Mouse (Mus musculus): ENCODE measurements around the gene Eva1a. TPM values are rescaled to one million over a fixed set of nuclear protein-coding genes. Genes with fewer than 3 reads are reported as not detected.

Eva1a gene
- 10 to 100 TPM in 1 of 2 experiments, 1 to 10 TPM in 1; 7.4 to 11.4 TPM for total RNA-seq (2021)
- long read RNA-seq, experiment 1, transcript Eva1a-201 (3 exons, 1,773 nt): major isoform, 31 of 40 reads
- long read RNA-seq, experiment 1, partial matches to known transcripts: 4 of 40 reads
- long read RNA-seq, experiment 1, other reads (novel, unspliced or antisense): 3 of 40 reads
- long read RNA-seq, experiment 2, transcript Eva1a-201 (3 exons, 1,773 nt): major isoform, 6 of 8 reads
- long read RNA-seq, experiment 2, partial matches to known transcripts: 1 of 8 reads
- long read RNA-seq, experiment 2, other reads (novel, unspliced or antisense): 1 of 8 reads

- DNase-seq: no peak
These were observed at the start of gene Eva1a for GRCm38 (mm10) chr6:82040834-82041487. Eva1a (plus strand) TSS chr6:82041043.

DNA sequence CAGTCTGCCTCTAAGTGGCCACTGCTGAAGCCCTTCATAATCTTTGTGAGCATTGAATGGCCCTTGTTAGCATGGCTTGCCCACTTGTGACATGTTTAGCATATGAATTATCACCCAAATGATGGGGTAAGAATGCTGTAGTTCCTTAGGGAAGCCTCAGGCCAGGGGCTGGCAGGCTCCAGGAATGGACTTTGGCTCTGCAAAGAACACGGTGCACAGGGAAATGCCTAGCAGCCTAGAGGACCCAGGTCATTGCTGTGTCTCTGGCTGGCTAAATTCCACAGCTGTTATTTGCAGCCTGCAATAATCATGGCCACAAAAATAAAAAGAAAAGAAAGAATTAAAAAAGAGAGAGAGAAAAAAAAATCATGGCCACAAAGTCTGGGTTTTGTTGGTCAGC is 28.5 kb upstream of the Eva1a start:
- DNase-seq: peak; percentile 20

- no peak for DNase-seq
These were observed 19.8 kb upstream of the Eva1a start for GRCm38 (mm10) chr6:82021074-82021473.

DNA sequence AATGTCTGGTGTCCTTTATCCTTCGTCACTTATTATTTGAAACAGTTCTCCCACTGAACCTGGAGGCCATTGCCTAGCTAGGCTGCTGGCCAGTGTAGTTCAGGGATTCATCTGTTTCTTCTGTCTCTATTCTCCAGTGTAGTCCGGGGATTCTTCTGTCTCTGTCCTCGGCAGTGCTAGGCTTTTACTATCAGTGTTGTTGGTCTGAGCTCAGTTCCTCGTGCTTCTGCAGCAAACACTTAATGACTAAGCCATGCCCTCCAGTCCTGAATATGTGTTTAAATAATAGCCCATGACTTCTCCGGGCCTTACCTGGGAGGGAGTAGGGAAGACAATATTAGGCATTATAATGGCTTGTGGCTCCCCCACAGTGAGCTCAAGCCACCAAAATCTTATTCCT is 19.3 kb upstream of the Eva1a start:
- no peak for DNase-seq

DNA sequence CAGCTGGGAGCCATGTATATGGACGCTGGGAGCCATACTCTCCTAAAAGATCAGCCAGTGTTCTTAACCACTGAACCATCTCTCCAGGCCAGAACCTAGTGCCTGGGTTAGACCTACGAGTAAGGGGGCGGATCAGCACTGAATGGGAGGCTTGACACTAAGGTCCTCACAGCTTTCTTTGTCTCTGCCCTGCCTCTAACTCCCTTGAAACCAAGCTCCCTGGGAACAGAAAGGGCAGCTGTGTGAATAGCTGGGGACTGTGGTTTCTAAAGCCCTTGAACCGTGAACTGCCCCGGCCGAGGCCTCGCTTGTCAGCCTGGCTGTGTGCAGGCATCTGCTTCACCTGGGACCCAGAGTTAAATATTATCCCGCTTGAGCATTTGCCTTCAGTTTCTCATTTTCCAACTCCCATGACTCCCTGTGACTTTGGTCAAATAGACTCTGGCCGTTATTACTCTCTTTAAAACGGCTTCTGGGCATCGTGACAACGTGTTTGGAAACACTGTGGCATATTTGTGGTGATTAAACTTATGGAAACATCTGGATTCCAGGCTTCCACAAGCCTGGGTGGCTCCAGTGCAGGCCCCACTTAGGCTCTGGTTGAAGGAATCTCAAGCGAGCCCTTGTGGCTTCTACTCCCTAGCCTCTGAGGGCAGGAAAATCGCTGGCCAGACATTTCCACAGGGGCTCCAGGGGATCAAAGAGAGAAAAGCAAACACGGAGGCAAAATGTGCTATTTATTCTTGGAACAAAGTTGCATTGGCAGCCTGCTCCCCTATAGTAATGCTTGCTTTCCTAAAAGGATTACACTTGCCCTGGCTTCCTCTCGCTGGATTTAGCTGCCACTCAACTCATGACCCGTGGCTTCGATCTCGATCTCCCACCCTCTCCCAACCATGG is 11.0 kb upstream of the Eva1a start:
- peak; percentile 27 for DNase-seq

GRCm38 (mm10) chr6:82030511-82030884 is 10.3 kb upstream of the Eva1a start:
- no peak for DNase-seq

GRCm38 (mm10) chr6:82037211-82037610 is 3.6 kb upstream of the Eva1a start:
- DNase-seq: no peak

GRCm38 (mm10) chr6:82039193-82039592 is 1.6 kb upstream of the Eva1a start:
- no peak for DNase-seq

GRCm38 (mm10) chr6:82039968-82040367 is 875 bp upstream of the Eva1a start:
- no peak for DNase-seq

DNA sequence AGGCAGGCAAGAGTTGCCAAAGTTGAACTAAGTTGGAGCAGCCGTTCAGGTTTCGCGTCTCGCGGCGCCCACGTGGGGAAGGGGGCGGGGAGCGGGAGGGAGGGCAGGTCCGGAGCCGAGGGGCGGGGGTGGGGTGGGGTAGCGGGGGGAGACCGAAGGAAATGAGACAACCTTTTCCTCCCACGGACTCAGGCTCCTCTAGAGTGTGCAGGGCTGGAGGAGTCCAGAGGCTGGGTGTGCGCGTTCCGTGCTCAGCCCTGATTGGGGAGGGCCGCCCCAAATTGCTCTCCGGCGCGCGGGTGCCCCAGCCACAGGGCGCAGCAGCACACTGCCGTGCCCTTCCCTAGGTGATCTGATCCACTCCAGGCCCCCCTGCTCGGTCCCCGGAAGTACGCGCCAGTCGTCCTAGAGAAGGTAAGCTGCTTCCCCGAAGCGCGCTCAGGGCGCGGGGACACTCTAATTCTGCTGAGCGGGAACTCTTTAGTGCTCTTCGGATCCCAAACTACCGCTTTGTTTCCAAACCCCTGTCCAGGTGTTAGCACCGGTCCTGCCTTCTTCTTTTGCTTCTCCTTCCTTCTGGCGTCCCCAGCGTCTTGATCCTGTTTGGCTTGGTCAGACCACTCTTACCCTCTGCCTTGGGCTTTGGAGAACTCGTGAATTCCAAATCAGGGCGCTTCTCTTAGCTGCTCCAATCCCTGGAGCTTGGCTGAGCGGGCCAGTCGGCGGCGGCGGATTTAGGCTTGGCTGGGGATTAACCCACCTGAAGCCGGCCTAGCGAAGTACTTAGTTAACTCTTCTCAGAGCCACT is 849 bp downstream of the Eva1a start:
- DNase-seq: peak; percentile 56

- DNase-seq: peak; percentile 54
These were observed 1.7 kb downstream of the Eva1a start for GRCm38 (mm10) chr6:82042296-82043125.

GRCm38 (mm10) chr6:82043634-82044033 is 2.8 kb downstream of the Eva1a start:
- DNase-seq: no peak

DNA sequence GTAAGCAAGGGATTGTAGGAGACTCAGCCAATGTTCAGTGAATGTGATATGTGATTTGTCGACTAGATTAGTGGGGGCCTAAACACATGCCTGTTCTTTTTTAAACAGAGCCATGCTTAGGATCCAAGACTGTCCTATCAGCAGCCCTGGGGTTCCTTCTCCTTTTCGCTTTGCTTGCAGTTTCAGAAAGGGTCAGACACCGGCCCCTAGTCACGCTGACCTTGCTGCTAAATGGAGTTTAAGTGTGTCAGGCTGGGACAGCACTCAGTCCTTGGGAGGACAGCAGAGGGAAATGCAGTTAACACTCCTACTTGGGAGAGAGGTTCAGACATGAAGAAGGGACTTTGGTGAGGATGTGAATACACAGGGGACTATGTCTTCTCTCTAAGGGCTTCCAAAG is 3.7 kb downstream of the Eva1a start:
- no peak for DNase-seq

GRCm38 (mm10) chr6:82047977-82048376 is 7.1 kb downstream of the Eva1a start:
- DNase-seq: no peak

- no peak for DNase-seq
These were observed 9.4 kb downstream of the Eva1a start for GRCm38 (mm10) chr6:82050201-82050600.

DNA sequence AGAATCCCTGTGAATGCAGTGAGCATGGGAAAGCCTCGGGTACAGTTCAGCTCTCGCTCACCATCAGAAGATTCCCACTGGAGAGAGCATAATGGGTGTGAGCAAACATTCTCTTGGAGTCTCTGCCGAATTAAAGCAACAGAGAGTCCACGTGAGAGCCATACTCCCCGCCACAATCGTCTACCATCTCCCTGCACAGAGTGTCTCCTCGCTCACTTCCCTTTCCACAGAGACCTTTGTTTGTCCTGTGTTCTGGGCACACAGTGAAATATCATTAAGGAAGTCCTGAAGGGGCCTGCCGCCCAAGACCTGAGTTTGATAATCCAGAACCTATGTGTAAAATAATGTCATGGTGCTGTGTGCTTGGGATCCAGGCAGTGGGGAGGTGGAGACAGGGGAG is 10.7 kb downstream of the Eva1a start:
- no peak for DNase-seq

GRCm38 (mm10) chr6:82052047-82052725 is 11.3 kb downstream of the Eva1a start:
- DNase-seq: peak; percentile 12

- no peak for DNase-seq
These were observed 11.9 kb downstream of the Eva1a start for GRCm38 (mm10) chr6:82052726-82053118.

DNA sequence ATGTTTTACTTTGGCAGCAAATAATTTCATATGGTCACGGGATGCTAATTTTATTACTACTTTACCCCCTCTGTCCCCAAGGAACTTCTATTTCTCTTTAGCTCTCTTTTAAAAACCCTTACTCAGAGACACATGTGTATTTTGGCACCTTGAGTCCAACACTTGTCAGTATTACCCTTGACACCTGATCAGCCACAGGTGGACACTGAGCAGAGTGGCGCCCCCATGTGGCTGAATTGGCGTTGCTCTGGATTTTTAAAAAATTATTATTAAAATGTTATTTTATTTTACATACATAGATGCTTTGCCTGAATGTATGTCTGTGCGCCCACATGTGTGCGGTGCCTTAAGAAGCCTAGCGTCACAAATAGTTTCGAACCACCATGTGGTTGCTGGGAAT is 14.0 kb downstream of the Eva1a start:
- DNase-seq: peak; percentile 15

- DNase-seq: no peak
These were observed 19.1 kb downstream of the Eva1a start for GRCm38 (mm10) chr6:82059896-82060295.

GRCm38 (mm10) chr6:82065230-82065629 is 24.4 kb downstream of the Eva1a start:
- DNase-seq: no peak
